Mouse (Mus musculus) embryonic facial prominence, embryonic 14.5 days (tissue): Measurements from ENCODE around the gene Gpr142. TPM values are rescaled to one million over a fixed set of nuclear protein-coding genes. Genes with fewer than 3 reads are reported as not detected.

Experiments
- ATAC-seq: fragments of 200-750 bp; cut with Nextera tagmentation; 2 replicates; pipeline ENCODE4 v1.8.0; 2017; ENCODE audit warnings: low read depth, moderate number of reproducible peaks, moderate TSS enrichment
- DNase-seq: peaks from one replicate; pipeline ENCODE4 v3.0.0-alpha.2; 2015; ENCODE audit warnings: low spot score
- H3K27ac ChIP-seq: fragments of 300-500 bp; sonication (generic); replicated peaks from 2 replicates; pipeline ENCODE4 v1.5.1; 2014; ENCODE audit warnings: low read depth, mild to moderate bottlenecking, low read length, moderate library complexity
- H3K27me3 ChIP-seq: fragments of 300-500 bp; sonication (generic); replicated peaks from 2 replicates; pipeline ENCODE4 v1.6.1; 2014; ENCODE audit warnings: low read length; ENCODE audit not compliant: control insufficient read depth, insufficient read depth
- H3K36me3 ChIP-seq: fragments of 300-500 bp; sonication (generic); 2 replicates; pipeline ENCODE4 v1.6.1; 2014; ENCODE audit warnings: low read length, mixed read lengths; ENCODE audit not compliant: control insufficient read depth, insufficient read depth
- H3K4me1 ChIP-seq: fragments of 300-500 bp; sonication (generic); 2 replicates; pipeline ENCODE4 v1.6.1; 2014; ENCODE audit warnings: antibody characterized with exemption, low read length; ENCODE audit not compliant: control insufficient read depth, insufficient read depth
- H3K4me2 ChIP-seq: fragments of 300-500 bp; sonication (generic); 2 replicates; pipeline ENCODE4 v1.6.1; 2014; ENCODE audit warnings: low read depth, mild to moderate bottlenecking, low read length, moderate library complexity, mixed read lengths
- H3K4me3 ChIP-seq: fragments of 300-500 bp; sonication (generic); 2 replicates; pipeline ENCODE4 v1.5.1; 2014; ENCODE audit warnings: low read depth, mild to moderate bottlenecking, low read length
- H3K9ac ChIP-seq: fragments of 300-500 bp; sonication (generic); 2 replicates; pipeline ENCODE4 v1.6.1; 2014; ENCODE audit warnings: low read depth, mild to moderate bottlenecking, low read length, moderate library complexity, mixed read lengths
- H3K9me3 ChIP-seq: fragments of 300-500 bp; sonication (generic); 2 replicates; pipeline ENCODE4 v1.6.1; 2016; ENCODE audit warnings: low read length; ENCODE audit not compliant: control insufficient read depth
- WGBS: fragments of 180-500 bp; shearing (Covaris S2); extraction: QIAGEN DNeasy Blood & Tissue Kit; methylation state at CpG from one replicate; pipeline ENCODE4 v1.1.7; 2014; 5-methylcytosine and 5-hydroxymethylcytosine counted together
- polyA plus RNA-seq: library from polyadenylated mRNA; unstranded; fragments of >200 nt; fragmentation: Nextera tagmentation; extraction: Ambion mirVana; gene quantifications from 2 replicates; pipeline ENCODE4 v1.2.1, GENCODE M21; 2014

The Gpr142 gene
- polyA plus RNA-seq, 1 experiment from 2014 or later, result not detected

DNA sequence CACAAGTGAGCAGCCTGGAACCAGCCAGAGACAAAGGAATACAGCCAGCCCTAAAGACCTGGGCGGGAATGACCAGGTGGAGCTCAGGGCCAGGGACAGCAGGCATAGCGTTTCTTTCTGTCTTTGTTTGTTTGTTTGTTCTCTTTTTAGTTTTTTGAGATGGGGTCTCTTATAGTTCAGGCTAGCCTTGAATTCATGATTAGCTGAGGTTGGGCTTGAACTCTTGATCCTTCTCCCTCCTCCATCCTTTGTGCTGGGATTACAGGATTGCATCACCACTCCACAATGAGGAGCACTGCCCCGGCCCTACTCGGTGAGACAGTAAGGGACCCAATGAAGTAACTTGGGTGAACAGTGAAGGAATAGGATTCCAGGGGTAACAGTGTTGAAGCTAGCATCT is 4.0 kb upstream of the Gpr142 start:
- H3K27ac ChIP-seq, result no peak overlapping the region; the same call in 1 of the 2 replicates
- no peaks in the 10 kb centered on the region for H3K9me3 ChIP-seq
- H3K27me3 ChIP-seq, result peaks cover 46% of the 10 kb centered on the region
- 43% methylated on average over 4 of the region's 4 CpGs for WGBS
- H3K36me3 ChIP-seq, result no peaks in the 10 kb centered on the region
- ATAC-seq, result 0 out of 2 replicates have a peak, but pooled peaks have one; percentile 1
- 0 out of 2 replicates have a peak, but pooled peaks cover 4% of the 10 kb centered on the region for H3K4me1 ChIP-seq
- peak overlapping the region; percentile 67 for H3K4me2 ChIP-seq
- DNase-seq, result no peak
- no peak overlapping the region for H3K9ac ChIP-seq
- H3K4me3 ChIP-seq, result no peak overlapping the region

DNA sequence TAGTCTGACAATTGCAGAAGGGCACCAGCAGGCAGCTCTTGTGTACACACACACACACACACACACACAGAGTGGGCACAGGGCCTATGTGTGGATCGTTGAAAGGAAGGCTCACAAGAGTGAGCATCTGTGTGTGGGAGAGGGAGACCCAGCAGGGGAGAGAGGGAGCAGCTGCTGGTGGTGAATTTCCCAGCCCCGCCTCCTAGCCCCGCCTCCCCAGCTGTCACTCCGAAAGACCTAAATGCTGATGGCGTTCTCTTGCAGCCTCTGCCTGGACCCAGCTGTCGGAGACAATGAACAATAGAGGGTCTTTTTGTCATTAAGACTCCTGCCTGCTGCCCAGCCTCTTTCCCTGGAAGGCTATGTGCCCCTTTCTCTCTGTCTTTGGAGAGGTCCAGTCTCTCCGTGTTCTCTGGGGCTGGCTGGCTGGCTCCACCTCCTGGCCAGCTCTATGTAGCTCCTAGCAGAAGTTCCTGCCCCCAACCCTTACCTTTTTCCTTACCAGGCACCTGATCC is 3.4 kb upstream of the Gpr142 start:
- Histone ChIP-seq H3K4me3 (peak overlapping the region; percentile 35), H3K36me3 (no peaks in the 10 kb centered on the region), H3K4me1 (0 out of 2 replicates have a peak, but pooled peaks cover 4% of the 10 kb centered on the region), H3K27ac (peak overlapping the region; percentile 68), H3K27me3 (peaks cover 40% of the 10 kb centered on the region), H3K9me3 (no peaks in the 10 kb centered on the region), H3K9ac (peak overlapping the region; percentile 42), H3K4me2 (peak overlapping the region; percentile 67)
- WGBS, result 0% methylated on average over 5 of the region's 7 CpGs
- peak; percentile 93 for DNase-seq
- ATAC-seq, result peak; percentile 88

DNA sequence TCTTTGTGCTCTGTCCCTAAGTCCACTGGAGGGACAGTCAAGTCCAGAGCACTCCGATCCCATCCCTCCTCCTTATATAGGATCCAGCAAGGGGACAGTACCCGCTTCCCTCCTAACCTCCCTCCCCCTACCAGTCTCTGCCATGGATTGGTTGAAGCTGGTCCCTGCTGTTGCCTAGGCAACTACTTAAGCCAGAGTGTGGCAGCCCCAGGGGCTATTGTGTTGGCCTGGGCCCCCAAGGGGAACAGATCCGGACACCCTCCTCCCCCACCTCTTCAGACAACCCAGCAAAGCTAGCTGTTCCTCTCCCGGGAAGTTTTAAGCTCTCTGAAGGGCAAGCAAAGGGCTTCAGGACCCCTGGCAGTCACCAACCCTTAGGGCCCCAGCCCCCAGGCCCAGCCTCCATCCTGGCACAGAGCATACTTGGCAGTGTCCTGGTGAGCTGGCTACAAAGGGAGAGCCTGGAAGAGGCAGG is 2.8 kb upstream of the Gpr142 start, which contains the start of gene Btbd17:
Gene Btbd17 (minus strand): TSS at position 98 of the 475 bp plus-strand sequence.
- Histone ChIP-seq H3K4me3 (peak within 1 kb of the TSS; percentile 35), H3K27ac (peak within 1 kb of the TSS; percentile 68), H3K36me3 (no peaks in the 10 kb centered on the region), H3K4me2 (peak within 1 kb of the TSS; percentile 67), H3K9ac (peak within 1 kb of the TSS; percentile 42), H3K4me1 (0 out of 2 replicates have a peak, but pooled peaks cover 4% of the 10 kb centered on the region), H3K9me3 (no peaks in the 10 kb centered on the region), H3K27me3 (peaks cover 34% of the 10 kb centered on the region)
- DNase-seq (peak; percentile 83), ATAC-seq (peak; percentile 72)
- whole genome bisulfite sequencing, result 8% methylated on average over 4 of the region's 4 CpGs

DNA sequence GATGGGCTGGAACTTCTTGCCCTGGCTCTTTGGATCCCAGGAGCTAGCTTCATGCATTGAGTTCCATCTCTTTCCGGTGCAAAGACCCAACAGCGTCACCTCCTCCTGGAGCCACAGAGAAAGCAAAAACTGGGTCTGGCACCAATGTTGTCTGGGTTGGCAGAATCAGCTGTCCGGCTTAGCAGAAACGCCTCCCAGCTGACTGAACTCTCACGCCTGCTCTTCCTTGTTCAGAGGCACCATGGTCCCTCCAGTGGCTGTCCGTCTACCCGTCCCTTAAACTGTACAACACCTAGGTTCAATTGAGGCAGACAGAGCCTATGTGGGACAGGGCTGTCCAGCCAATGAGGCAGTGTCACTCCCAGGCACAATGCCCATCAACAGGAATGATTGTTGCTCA is 1.5 kb upstream of the Gpr142 start:
- no peak overlapping the region for H3K27ac ChIP-seq
- WGBS, result over 99% methylated on average over 7 of the region's 7 CpGs
- no peak overlapping the region for H3K9ac ChIP-seq
- no peaks in the 10 kb centered on the region for H3K9me3 ChIP-seq
- peaks cover 21% of the 10 kb centered on the region for H3K27me3 ChIP-seq
- H3K4me2 ChIP-seq, result no peak overlapping the region
- H3K36me3 ChIP-seq, result no peaks in the 10 kb centered on the region
- 0 out of 2 replicates have a peak, but pooled peaks cover 4% of the 10 kb centered on the region for H3K4me1 ChIP-seq
- no peak overlapping the region for H3K4me3 ChIP-seq
- no peak for DNase-seq
- no peak for ATAC-seq

DNA sequence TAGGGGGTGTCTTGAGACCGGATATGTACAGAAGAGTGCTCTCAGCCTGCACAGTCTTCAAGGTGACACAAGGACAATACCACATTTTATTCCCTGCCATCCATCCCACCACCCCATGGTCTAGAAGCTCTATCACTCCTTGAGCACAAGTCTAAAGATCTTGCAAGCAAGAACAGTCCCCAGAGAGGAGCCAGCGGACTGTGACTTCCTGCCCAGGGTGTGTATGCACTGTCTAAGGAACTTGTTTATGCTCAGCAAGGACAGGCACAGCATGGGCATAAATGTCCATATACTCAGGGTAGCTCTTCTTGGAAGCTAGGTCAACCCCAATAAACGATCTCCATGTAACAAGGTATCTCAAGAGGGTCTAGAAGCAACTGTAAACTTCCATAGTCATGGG is 743 bp upstream of the Gpr142 start:
- H3K27me3 ChIP-seq, result peaks cover 13% of the 10 kb centered on the region
- H3K36me3 ChIP-seq, result no peaks in the 10 kb centered on the region
- H3K4me1 ChIP-seq, result 0 out of 2 replicates have a peak, but pooled peaks cover 4% of the 10 kb centered on the region
- H3K4me2 ChIP-seq, result no peak overlapping the region
- no peak for DNase-seq
- no peak overlapping the region for H3K9ac ChIP-seq
- H3K27ac ChIP-seq, result no peak overlapping the region
- H3K9me3 ChIP-seq, result no peaks in the 10 kb centered on the region
- WGBS, result 88% methylated on average over 3 of the region's 3 CpGs
- ATAC-seq, result no peak
- H3K4me3 ChIP-seq, result no peak overlapping the region

DNA sequence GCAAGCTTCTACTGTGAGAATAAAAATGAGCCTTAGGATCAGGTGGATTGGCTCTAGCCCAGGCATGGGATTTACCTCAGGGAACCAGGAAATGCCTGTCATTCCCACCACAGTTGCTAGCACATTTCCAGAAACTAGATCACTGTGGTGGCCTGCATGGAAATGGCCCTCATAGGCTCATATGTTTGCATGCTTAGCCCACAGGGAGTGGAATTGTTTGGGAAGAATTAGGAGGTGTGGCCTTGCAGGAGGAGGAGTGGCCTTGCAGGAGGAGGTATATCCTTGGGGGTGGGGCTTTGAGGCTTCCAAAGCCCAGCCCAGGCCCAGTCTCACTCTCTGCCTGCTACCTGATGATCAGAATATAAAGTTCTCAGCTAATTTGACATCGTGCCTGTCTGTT is 3.2 kb downstream of the Gpr142 start:
- WGBS, result 95% methylated on average over 1 of the region's 1 CpGs
- H3K9me3 ChIP-seq, result no peaks in the 10 kb centered on the region
- H3K27me3 ChIP-seq, result no peaks in the 10 kb centered on the region
- H3K4me2 ChIP-seq, result no peak overlapping the region
- ATAC-seq (no peak), DNase-seq (no peak)
- no peaks in the 10 kb centered on the region for H3K4me1 ChIP-seq
- no peak overlapping the region for H3K4me3 ChIP-seq
- no peak overlapping the region for H3K9ac ChIP-seq
- H3K27ac ChIP-seq, result no peak overlapping the region
- H3K36me3 ChIP-seq, result no peaks in the 10 kb centered on the region

DNA sequence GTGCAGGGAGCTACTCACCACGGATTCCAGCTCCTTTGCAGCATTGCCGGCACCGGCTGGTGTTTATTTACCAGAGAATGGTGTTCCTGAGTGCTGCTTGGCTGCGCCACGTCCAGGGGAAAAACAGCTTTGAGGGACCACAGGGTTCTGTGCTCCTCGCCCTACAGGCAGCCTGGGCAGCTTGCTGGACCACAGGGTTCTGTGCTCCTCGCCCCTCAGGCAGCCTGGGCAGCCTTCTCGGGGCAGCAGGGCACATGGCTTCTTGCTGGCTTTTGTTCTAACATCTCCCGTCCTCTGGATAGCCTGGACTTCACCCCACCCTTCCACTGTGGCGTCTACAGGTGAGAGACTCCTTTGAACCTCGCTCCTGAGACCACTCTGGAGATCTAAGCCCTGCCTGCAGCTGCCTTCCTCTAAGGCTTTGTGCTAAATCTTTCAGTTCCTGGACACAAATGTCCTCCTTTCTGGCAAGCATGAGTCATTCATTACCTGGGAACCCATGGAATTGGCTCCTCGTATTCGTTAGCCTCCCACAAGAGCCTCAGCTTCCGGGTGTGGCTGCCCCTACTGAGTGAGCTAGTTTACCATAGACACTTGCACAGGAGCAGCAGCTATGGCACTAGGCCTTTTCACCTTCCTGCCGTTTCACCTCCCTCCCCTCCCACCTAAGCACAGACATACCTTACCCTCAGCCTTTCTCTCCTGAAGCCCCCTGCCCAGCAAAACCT is 4.0 kb downstream of the Gpr142 start:
- DNase-seq (no peak), ATAC-seq (no peak)
- Histone ChIP-seq H3K9me3 (no peaks in the 10 kb centered on the region), H3K4me1 (no peaks in the 10 kb centered on the region), H3K9ac (no peak overlapping the region), H3K4me3 (no peak overlapping the region), H3K36me3 (no peaks in the 10 kb centered on the region), H3K4me2 (no peak overlapping the region), H3K27me3 (no peaks in the 10 kb centered on the region), H3K27ac (no peak overlapping the region)
- 63% methylated on average over 15 of the region's 15 CpGs for WGBS

DNA sequence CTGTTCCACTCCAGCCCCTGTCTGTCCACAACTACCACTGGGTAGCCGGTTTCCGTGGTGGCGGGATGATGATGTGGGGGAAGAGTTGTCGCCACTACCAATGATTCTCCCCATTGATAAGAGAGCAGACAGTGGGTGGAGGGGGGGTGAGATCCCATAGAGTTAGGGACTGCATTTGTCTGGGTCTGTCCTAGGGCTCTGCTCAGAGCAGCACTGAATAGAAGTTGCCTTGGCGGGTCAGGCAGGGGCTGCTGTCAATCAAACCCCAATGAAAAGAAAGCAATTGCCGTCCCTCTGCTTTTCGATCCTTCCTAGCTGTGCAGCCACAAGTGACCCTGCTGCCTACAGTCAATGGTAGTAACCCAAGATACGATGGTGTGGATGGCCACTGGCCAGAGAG is 5.3 kb downstream of the Gpr142 start:
- Histone ChIP-seq H3K36me3 (no peaks in the 10 kb centered on the region), H3K27ac (no peak overlapping the region), H3K4me3 (no peak overlapping the region), H3K4me2 (no peak overlapping the region), H3K27me3 (no peaks in the 10 kb centered on the region), H3K4me1 (no peaks in the 10 kb centered on the region), H3K9me3 (no peaks in the 10 kb centered on the region), H3K9ac (no peak overlapping the region)
- ATAC-seq, result no peak
- 37% methylated on average over 8 of the region's 8 CpGs for WGBS
- DNase-seq, result no peak
